Mouse (Mus musculus): ENCODE measurements around the gene Park7. TPM values are rescaled to one million over a fixed set of nuclear protein-coding genes. Genes with fewer than 3 reads are reported as not detected.

Park7 gene
- total and polyA plus RNA-seq, 3 experiments = 438 to 480 TPM; not detected in 1

- H3K36me3 ChIP-seq (ENCODE audit: control insufficient read depth in 1 of 2, insufficient read depth in 2 of 2, low read length in 2 of 2) = peaks cover 0 to 2% of the 10 kb centered on the region in 2 experiments; a peak in 2 of 4 replicates
- H3K4me3 ChIP-seq (ENCODE audit: control insufficient read depth in 1 of 2, insufficient read depth in 1 of 2, low read depth in 2 of 2, low read length in 2 of 2) = no peak overlapping the region
- DNase-seq (ENCODE audit: low read depth, low spot score) = no peak
- no peaks in the 10 kb centered on the region for H3K4me1 ChIP-seq (ENCODE audit: control insufficient read depth in 1 of 2, insufficient read depth in 2 of 2, low read length in 2 of 2)
- H3K9me3 ChIP-seq (replicated peaks; ENCODE audit: insufficient read depth, low read length) = no peaks in the 10 kb centered on the region
- H3K79me2 ChIP-seq (ENCODE audit: control insufficient read depth, insufficient read depth, low read length, poor library complexity) = no peaks in the 10 kb centered on the region
- TF ChIP-seq TBP (IDR thresholded peaks at IDR 0.05; ENCODE audit: low read depth, low read length) (no peak), MEF2A (IDR thresholded peaks at IDR 0.05; ENCODE audit: extremely low read depth, insufficient replicate concordance, low read depth, low read length, poor library complexity, severe bottlenecking) (no peak), ZC3H11A (IDR thresholded peaks at IDR 0.05; ENCODE audit: low read depth, low read length) (no peak), EP300 (IDR thresholded peaks at IDR 0.05; ENCODE audit: low read depth in 1 of 2, low read length in 2 of 2) (no peak), MXI1 (IDR thresholded peaks at IDR 0.05; ENCODE audit: low read depth, low read length) (no peak), MAFK (IDR thresholded peaks at IDR 0.05; ENCODE audit: borderline replicate concordance, low read depth, low read length) (no peak), CHD2 (IDR thresholded peaks at IDR 0.05; ENCODE audit: low read length) (no peak), MAZ (IDR thresholded peaks at IDR 0.05; ENCODE audit: low read depth, low read length) (no peak), RCOR1 (IDR thresholded peaks at IDR 0.05; ENCODE audit: low read depth, low read length) (no peak), MYC (IDR thresholded peaks at IDR 0.05; ENCODE audit: low read depth, low read length) (no peak), SMC3 (IDR thresholded peaks at IDR 0.05; ENCODE audit: low read depth, low read length) (no peak), ZKSCAN1 (IDR thresholded peaks at IDR 0.05; ENCODE audit: low read depth, low read length) (no peak), POLR2A (IDR thresholded peaks at IDR 0.05; ENCODE audit: control insufficient read depth in 1 of 2, insufficient read depth in 1 of 2, low read depth in 1 of 2, low read length in 2 of 2, poor library complexity in 1 of 2) (no peak), E2F4 (IDR thresholded peaks at IDR 0.05; ENCODE audit: borderline replicate concordance, low read depth, low read length) (no peak), UBTF (IDR thresholded peaks at IDR 0.05; ENCODE audit: borderline replicate concordance, insufficient read depth, low read depth, low read length) (no peak), POLR2AphosphoS2 (IDR thresholded peaks at IDR 0.05; ENCODE audit: low read length) (no peak), KAT2A (conservative IDR thresholded peaks at IDR 0.05; ENCODE audit: low read depth, low read length) (no peak)
- H3K27ac ChIP-seq (ENCODE audit: control insufficient read depth, low read depth, low read length) = no peak overlapping the region
- no peaks in the 10 kb centered on the region for H3K27me3 ChIP-seq (ENCODE audit: control insufficient read depth in 1 of 2, insufficient read depth in 2 of 2, low read length in 2 of 2)
- no peak overlapping the region for H3K9ac ChIP-seq (ENCODE audit: control insufficient read depth, low read depth, low read length, poor library complexity, severe bottlenecking)
Measured at GRCm38 (mm10) chr4:150894718-150895501, 19.3 kb downstream of the Park7 start.

- H3K27me3 ChIP-seq (ENCODE audit: control insufficient read depth in 1 of 2, insufficient read depth in 2 of 2, low read length in 2 of 2) = no peaks in the 10 kb centered on the region
- H3K27ac ChIP-seq (ENCODE audit: control insufficient read depth, low read depth, low read length) = no peak overlapping the region
- no peaks in the 10 kb centered on the region for H3K4me1 ChIP-seq (ENCODE audit: control insufficient read depth in 1 of 2, insufficient read depth in 2 of 2, low read length in 2 of 2)
- TF ChIP-seq ZNF384 (IDR thresholded peaks at IDR 0.05; ENCODE audit: low read depth, low read length) (peak; percentile 64; the same call in 1 of the 2 replicates), NRF1 (IDR thresholded peaks at IDR 0.05; ENCODE audit: insufficient read depth, low read depth, low read length, poor library complexity, severe bottlenecking) (no peak)
- no peaks in the 10 kb centered on the region for H3K9me3 ChIP-seq (replicated peaks; ENCODE audit: insufficient read depth, low read length)
- no peaks in the 10 kb centered on the region for H3K79me2 ChIP-seq (ENCODE audit: control insufficient read depth, insufficient read depth, low read length, poor library complexity)
- no peaks in the 10 kb centered on the region for H3K36me3 ChIP-seq (ENCODE audit: control insufficient read depth in 1 of 2, insufficient read depth in 2 of 2, low read length in 2 of 2)
- no peak overlapping the region for H3K4me3 ChIP-seq (ENCODE audit: control insufficient read depth in 1 of 2, insufficient read depth in 1 of 2, low read depth in 2 of 2, low read length in 2 of 2)
- DNase-seq (ENCODE audit: low read depth, low spot score) = peak; percentile 44
- H3K9ac ChIP-seq (ENCODE audit: control insufficient read depth, low read depth, low read length, poor library complexity, severe bottlenecking) = no peak overlapping the region
Measured at GRCm38 (mm10) chr4:150891308-150891707, 22.9 kb downstream of the Park7 start.
